Mouse (Mus musculus) urinary bladder, postnatal 14 days (tissue): ENCODE measurements around the gene Cit.
A peak's percentile ranks its signal among the peaks of the same experiment; 100 is the strongest.

Experiments
- DNase-seq: peaks from one replicate; pipeline ENCODE4 v3.0.0; 2021; ENCODE audit warnings: low spot score

Gene Cit

GRCm38 (mm10) chr5:115851029-115851365, 5.9 kb downstream of the Cit start:
- DNase-seq: no peak

GRCm38 (mm10) chr5:115852431-115852830, 7.4 kb downstream of the Cit start:
- DNase-seq: no peak

GRCm38 (mm10) chr5:115853691-115854090, 8.6 kb downstream of the Cit start:
- DNase-seq: no peak

GRCm38 (mm10) chr5:115854370-115854769, 9.3 kb downstream of the Cit start:
- DNase-seq: no peak

GRCm38 (mm10) chr5:115858652-115859051, 13.6 kb downstream of the Cit start:
- peak; percentile 65 for DNase-seq

- no peak for DNase-seq
Measured at GRCm38 (mm10) chr5:115859461-115859860, 14.4 kb downstream of the Cit start.

- DNase-seq: no peak
Measured at GRCm38 (mm10) chr5:115861991-115862390, 16.9 kb downstream of the Cit start.

GRCm38 (mm10) chr5:115862439-115862838, 17.4 kb downstream of the Cit start:
- DNase-seq: no peak

GRCm38 (mm10) chr5:115866296-115866695, 21.2 kb downstream of the Cit start:
- DNase-seq: no peak

- no peak for DNase-seq
Measured at GRCm38 (mm10) chr5:115868540-115868939, 23.5 kb downstream of the Cit start.

- no peak for DNase-seq
Measured at GRCm38 (mm10) chr5:115869198-115869597, 24.1 kb downstream of the Cit start.

- no peak for DNase-seq
Measured at GRCm38 (mm10) chr5:115871153-115871552, 26.1 kb downstream of the Cit start.

- no peak for DNase-seq
Measured at GRCm38 (mm10) chr5:115872106-115872505, 27.0 kb downstream of the Cit start.

- no peak for DNase-seq
Measured at GRCm38 (mm10) chr5:115872956-115873355, 27.9 kb downstream of the Cit start.

- no peak for DNase-seq
Measured at GRCm38 (mm10) chr5:115877425-115877824, 32.3 kb downstream of the Cit start.

GRCm38 (mm10) chr5:115882165-115882564, 37.1 kb downstream of the Cit start:
- DNase-seq: no peak

GRCm38 (mm10) chr5:115884429-115884828, 39.4 kb downstream of the Cit start:
- no peak for DNase-seq

GRCm38 (mm10) chr5:115893772-115894171, 48.7 kb downstream of the Cit start:
- no peak for DNase-seq

- DNase-seq: no peak
Measured at GRCm38 (mm10) chr5:115897036-115897435, 52.0 kb downstream of the Cit start.

- peak; percentile 58 for DNase-seq
Measured at GRCm38 (mm10) chr5:115907037-115908009, 62.2 kb downstream of the Cit start.

GRCm38 (mm10) chr5:115908251-115908650, 63.2 kb downstream of the Cit start:
- no peak for DNase-seq

- no peak for DNase-seq
Measured at GRCm38 (mm10) chr5:115908699-115909098, 63.6 kb downstream of the Cit start.

- peak; percentile 56 for DNase-seq
Measured at GRCm38 (mm10) chr5:115909106-115909505, 64.0 kb downstream of the Cit start.

GRCm38 (mm10) chr5:115910491-115910890, 65.4 kb downstream of the Cit start:
- DNase-seq: no peak
